Mouse (Mus musculus) cerebellum, adult (tissue): ENCODE measurements around the gene Spin1.

Experiments used
- ATAC-seq: cut with Nextera tagmentation; 2 replicates; pipeline ENCODE4 v1.9.2; 2017; ENCODE audit warnings: mild to moderate bottlenecking, moderate library complexity, mixed read lengths; ENCODE audit not compliant: insufficient number of reproducible peaks, low FRiP score, low TSS enrichment

The Spin1 gene

DNA sequence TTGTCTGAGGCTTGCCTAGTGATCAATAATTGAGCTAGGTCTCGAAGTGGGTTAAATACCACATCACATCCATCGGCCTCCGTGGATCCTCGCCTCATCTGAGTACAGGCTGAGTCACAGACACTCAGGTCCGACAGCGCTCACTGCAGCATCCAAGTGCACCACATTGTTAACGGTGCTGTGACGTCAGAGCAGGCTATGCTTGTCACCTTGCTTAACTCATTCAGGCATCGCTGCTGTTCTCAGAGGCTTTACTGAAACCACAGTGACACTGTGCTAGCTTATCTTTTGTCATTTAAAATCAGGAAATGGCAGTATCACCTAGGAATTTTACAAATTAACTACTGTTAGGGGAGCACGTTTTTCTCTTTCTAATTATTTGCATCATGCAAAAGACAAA is 30.5 kb downstream of the Spin1 start:
- no peak for ATAC-seq

GRCm38 (mm10) chr13:51136315-51136714 is 35.6 kb downstream of the Spin1 start:
- ATAC-seq, result no peak

DNA sequence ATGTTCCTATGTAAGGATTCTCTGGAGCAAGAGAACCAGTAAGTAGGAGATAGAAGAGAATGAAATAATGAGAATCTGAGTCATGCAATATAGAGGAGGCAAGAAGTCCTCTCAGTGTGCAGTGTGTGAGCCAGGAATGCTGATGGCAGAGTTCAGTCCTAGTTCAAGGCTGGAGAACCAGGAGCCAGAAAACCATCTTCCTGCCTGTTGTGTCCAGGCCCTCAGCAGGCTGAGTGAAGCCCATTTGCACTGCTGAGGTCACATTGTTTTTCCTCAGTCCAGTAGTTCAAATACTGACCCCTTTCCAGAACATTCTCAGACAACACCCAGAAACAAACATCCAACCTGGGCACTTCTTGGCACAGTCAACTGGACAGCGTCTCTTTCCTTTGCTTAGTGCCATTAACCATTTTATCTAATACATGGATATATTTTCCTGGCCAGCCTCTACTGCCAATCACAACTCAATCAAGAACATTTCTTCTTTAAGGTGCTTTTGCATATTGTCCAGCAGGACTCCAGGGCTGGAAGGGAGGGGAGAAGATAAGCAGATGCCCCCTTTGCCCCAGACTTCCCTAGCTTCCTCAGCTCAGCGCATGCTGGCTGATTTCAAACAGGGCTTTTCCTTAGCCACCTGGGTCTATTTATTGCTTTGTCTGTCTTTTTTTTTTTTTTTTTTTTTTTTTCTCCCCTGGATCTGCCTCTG is 36.5 kb downstream of the Spin1 start:
- no peak for ATAC-seq

DNA sequence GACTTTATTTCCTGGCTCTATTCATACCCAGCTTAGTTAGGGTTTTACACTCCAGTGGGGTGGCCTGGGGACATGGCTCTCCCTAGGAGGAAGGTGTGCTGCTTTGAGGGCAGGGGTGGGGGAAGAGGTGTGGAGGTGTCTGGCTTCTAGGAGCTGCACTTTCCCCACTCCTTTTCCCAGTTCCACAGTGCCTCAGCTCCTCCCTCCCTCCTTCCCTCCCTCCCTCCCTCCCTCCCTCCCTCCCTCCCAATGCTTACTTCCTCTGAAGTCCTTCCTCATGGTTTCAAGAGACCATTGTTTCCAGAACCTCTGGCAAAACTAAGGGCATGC is 37.0 kb downstream of the Spin1 start:
- ATAC-seq, result no peak

DNA sequence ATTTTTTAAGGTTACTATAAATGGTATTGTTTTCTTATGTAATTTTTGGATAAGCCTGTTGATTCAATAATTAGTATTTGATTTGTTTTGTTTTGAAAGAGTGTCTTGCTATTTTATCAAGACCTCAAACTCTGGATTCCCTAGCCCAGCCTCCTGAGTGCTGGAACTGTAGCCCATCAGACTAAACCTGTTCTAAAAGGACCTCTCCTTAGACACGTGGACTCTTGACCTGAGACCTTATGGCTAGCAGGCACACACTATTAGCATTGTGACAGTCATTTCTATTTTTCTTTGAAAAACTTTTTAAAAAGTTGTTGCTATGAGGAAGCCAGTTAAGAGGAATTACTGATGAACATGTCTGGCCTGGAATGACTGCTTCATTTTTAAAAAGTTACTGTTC is 46.4 kb downstream of the Spin1 start:
- no peak for ATAC-seq

DNA sequence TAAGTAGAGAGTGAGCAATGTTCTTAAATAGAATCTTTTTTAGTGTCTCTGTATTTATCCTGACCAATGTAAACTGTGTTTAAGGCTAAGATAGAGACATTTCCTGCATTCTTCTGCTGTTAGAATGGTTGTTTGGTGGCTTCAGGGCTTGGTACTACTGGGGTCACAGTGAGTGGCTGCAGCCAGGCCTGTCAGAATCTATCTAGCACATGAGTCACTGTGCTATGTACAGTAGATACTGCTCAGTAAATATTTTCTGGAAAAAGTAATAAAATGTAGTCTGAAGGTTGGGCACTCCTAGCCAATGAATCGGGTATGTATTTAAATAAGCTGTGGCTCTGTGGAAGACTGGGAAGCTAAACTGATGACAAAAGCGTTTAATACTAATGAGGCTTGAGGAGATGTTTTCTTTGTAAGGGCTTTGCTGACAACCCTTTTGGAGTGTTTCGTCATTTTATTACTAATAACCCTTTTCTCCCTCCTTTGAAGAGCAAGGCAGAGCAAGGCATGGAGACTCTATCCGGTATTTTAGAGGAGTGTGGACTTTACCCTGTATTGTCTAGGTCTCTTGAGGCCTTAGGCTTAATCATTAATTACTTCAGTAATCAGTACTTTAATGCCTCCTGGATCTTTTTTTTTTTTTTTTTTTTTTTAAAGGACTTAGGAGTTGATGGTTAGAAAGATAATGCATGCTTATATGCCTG is 52.4 kb downstream of the Spin1 start:
- ATAC-seq, result no peak

DNA sequence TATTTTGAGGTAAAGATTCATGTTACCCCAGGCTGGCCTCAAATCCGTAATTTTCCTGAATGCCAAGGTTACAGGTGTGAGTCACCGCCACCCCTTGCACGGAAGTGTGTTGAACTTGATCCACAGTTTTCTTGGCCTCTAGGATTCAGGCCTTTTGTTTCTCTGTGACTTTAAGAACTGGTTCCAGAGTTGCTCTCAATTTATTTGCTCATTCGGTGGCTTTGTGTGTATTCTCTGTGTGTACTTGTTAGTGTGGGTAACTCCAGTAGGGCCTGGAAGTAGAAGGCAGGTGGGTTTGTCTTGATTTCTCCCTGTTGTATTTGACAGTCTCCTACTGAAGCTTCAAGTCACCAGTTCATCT is 53.0 kb downstream of the Spin1 start:
- ATAC-seq, result no peak

DNA sequence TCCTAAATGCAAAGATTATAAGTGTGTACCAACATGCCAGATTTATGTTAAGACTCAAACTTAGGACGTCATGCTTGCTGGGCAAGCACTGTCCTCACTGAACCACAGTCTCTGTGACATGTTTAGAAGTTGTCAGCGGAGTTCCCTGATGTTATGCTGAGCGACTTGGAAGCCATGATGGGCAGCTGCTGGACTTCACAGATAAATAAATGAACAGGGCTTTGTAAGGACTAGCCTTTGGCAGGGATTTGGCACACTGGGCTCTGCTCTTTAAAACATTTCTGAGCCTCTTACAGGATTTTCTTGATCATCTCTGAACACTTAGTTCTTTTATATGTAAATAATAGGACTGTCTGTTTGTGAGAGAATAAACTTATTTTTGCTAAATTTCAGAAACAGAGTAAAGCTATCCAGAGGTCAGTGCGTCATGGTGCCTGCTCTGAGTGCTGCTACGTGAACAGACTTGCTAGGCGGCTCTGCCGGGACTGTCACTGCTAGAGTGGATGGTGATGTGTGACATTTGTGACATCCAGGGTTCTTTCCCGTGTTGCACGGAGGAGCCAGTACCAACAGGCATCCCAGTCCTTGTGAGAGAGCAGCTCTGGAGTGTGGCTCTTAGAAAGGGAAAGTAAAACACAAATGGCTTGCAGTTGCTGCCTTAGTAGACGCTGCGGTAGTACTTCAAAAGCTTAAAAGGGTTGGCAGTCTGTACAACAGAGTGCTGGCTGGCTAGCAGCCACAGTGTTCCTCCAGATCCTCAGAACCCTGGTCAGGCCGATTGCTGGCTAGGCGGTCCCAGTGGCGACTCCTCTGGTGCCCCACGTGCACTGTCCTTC is 54.7 kb downstream of the Spin1 start:
- ATAC-seq, result no peak

DNA sequence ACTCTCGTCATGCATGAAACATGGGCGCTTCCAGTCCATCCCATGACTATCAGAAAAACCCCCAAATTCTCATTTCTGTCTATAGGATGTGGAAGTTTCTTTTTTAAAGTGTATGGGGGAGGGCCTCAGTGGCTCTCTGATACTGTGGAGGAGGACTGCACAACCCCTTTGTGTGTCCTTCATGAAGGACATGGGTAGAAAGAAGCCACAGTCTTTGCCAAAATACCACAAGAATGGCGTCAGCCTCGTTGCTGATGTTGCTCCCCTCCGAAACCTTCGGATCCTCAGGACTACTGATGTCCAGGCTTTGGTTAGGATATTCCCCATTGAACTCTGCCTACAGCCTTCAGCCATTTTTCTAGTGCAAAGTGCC is 55.3 kb downstream of the Spin1 start:
- ATAC-seq, result no peak

DNA sequence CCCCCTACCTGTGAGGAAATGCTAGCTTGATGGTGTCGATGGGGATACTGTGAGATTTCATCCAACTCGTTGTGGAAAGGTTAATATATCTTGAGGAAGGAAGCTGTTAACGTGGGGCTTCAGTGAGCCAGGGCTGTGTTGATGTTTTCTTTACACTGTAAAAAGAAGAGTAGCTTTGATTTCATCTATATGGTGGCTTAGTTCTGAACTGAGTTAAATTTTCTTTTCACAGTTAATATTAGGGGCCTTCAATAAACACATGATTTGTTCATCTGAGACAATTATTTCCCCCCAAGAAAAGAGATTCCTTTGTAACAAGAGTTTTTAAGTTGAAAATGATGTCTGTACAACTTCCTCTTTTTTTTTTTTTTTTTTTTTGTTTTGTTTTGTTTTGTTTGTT is 56.6 kb downstream of the Spin1 start:
- ATAC-seq, result no peak

GRCm38 (mm10) chr13:51161672-51162071 is 61.0 kb downstream of the Spin1 start:
- no peak for ATAC-seq

DNA sequence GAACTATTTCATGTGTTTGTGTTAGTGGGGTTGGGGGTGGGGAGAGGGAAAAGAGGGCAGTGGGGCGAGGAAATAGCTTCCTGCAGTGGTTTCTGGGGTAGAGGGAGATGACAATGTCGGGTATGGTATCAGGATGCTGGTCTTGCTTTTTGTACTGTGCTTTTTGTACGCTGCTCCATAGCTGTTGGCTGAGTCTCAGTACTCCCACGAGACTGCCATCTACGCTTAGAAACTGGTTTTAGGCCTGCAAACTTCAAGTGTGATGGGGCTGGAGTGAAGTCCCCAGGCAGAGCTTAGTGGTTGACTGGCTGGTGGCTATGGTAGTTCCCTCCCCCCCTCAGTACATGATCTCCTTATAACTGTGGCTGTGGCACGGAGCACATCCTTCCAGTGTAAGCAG is 61.6 kb downstream of the Spin1 start:
- ATAC-seq, result no peak

DNA sequence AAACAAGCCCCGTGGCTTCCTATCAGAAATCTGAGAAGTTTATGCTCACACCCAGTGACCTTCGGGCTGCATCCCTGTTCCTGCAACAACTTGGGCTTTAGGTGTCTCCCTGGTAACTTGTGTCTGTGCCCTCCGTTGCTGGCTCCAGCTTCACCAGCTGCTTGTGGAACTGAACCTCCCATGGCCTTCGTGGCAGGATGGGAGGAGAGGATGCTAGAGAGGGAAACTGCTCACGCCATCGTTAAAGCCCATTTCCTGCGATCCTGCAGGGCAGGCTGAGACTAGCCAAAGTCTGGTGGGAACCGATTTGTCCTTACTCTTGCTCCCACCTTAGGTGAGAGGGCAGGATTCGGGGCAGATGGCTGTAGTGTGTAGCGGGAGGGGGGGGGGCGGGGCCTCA is 66.0 kb downstream of the Spin1 start:
- ATAC-seq, result no peak

DNA sequence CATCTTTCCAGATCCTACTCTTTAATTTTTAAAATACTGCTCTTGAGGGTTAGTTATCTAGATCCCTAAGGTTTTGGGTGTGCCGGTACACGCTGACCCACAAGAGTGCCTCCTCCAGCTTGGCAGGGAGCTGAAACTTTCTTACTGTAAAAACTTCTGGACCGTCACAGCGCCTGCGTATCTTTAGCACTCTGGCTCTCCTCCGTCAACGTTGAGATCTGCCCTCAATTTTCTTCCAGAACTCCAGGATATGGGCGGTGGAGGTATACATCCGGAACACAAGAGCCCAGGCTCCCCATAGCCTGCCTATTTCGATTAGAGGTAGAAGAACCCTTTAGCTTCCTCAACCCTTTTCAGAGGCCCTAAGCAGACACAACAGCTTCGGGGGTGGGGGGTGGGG is 69.5 kb downstream of the Spin1 start:
- ATAC-seq, result no peak

GRCm38 (mm10) chr13:51170691-51171680 is 70.3 kb downstream of the Spin1 start, which contains the start of gene Nxnl2:
Gene Nxnl2 (plus strand): TSS chr13:51171022.
- ATAC-seq, result peak; percentile 50

- ATAC-seq, result no peak
Observed at GRCm38 (mm10) chr13:51172601-51173000, 71.9 kb downstream of the Spin1 start.

DNA sequence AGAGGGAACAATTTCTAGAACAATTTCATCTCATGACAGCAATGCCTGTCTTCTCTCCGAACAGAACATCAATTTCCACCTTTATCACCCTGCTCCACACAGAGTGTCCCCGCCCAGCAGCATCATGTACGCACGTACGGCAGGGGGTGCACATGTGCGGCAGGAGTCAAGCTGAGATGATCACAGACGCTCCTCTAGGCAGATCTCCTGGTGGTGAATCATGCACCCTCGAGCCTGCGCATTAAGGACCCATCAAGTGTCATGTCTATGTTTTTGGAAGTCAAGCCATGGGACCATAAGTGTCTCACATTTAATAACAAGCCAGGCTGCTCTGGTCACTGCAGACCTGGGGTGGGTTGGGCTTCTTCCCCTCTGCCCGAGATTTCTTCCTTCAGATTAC is 78.3 kb downstream of the Spin1 start:
- ATAC-seq, result no peak

GRCm38 (mm10) chr13:51179362-51179761 is 78.7 kb downstream of the Spin1 start:
- no peak for ATAC-seq

- ATAC-seq, result no peak
Observed at GRCm38 (mm10) chr13:51182236-51182635, 81.6 kb downstream of the Spin1 start.

- ATAC-seq, result no peak
Observed at GRCm38 (mm10) chr13:51184896-51185295, 84.2 kb downstream of the Spin1 start.
